Mouse (Mus musculus) liver, embryonic 15.5 days (tissue): ENCODE results near the gene Sall4. TPM values are rescaled to one million over a fixed set of nuclear protein-coding genes. Genes with fewer than 3 reads are reported as not detected.

Experiments used
- ATAC-seq: fragments of 200-750 bp; cut with Nextera tagmentation; 2 replicates; pipeline ENCODE4 v1.8.0; 2017; ENCODE audit warnings: moderate number of reproducible peaks, mild to moderate bottlenecking, moderate library complexity; ENCODE audit not compliant: insufficient read depth
- H3K27ac ChIP-seq: fragments of 300-500 bp; sonication (generic); replicated peaks from 2 replicates; pipeline ENCODE4 v1.5.1; 2015; ENCODE audit warnings: mild to moderate bottlenecking, inconsistent platforms
- H3K27me3 ChIP-seq: fragments of 300-500 bp; sonication (generic); 2 replicates; pipeline ENCODE4 v1.6.1; 2015; ENCODE audit warnings: mild to moderate bottlenecking, inconsistent platforms
- H3K36me3 ChIP-seq: fragments of 300-500 bp; sonication (generic); replicated peaks from 2 replicates; pipeline ENCODE4 v1.6.1; 2015; ENCODE audit warnings: moderate library complexity, mild to moderate bottlenecking, inconsistent platforms
- H3K4me1 ChIP-seq: fragments of 300-500 bp; sonication (generic); replicated peaks from 2 replicates; pipeline ENCODE4 v1.6.1; 2015; ENCODE audit warnings: inconsistent platforms
- H3K4me2 ChIP-seq: fragments of 300-500 bp; sonication (generic); 2 replicates; pipeline ENCODE4 v1.6.1; 2015; ENCODE audit warnings: moderate library complexity, mild to moderate bottlenecking, inconsistent platforms
- H3K4me3 ChIP-seq: fragments of 300-500 bp; sonication (generic); replicated peaks from 2 replicates; pipeline ENCODE4 v1.5.1; 2015; ENCODE audit warnings: mild to moderate bottlenecking, inconsistent platforms
- H3K9ac ChIP-seq: fragments of 300-500 bp; sonication (generic); 2 replicates; pipeline ENCODE4 v1.6.1; 2015; ENCODE audit warnings: moderate library complexity, mild to moderate bottlenecking, inconsistent platforms
- H3K9me3 ChIP-seq: fragments of 300-500 bp; sonication (generic); replicated peaks from 2 replicates; pipeline ENCODE4 v1.6.1; 2016; ENCODE audit warnings: inconsistent platforms
- WGBS: fragments of 180-500 bp; shearing (Covaris S2); methylation state at CpG from one replicate; pipeline ENCODE4 v1.1.7; 2015; ENCODE audit warnings: mixed read lengths; ENCODE audit not compliant: insufficient replicate concordance; 5-methylcytosine and 5-hydroxymethylcytosine counted together
- polyA plus RNA-seq: library from polyadenylated mRNA; unstranded; fragments of >200 nt; fragmentation: Nextera tagmentation; extraction: Ambion mirVana; gene quantifications from 2 replicates; pipeline ENCODE4 v1.2.1, GENCODE M21; 2015

The Sall4 gene
- polyA plus RNA-seq = 3.6 and 3.9 TPM in 2 replicates

DNA sequence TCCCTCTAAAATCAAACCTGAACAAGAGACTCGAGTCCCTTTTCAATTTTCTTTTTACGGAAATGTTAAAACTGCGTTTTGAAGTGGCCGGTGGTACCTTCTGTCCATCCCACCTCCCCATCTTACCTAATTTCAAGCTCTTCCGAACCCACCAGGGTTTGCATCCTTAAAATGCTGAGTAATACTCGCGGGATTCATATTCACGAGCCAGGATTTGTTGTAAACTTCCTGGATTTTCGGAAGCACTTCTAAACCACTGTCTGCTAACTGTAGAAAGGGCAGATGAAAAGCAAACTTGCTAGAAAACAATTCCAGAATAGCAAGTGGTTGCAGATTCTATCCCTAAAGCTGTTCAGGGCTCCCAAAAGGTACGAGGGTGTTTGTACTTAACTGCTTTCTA lies at the start of gene Sall4:
Gene Sall4, minus strand, starts transcription at position 362 of the 400 bp plus-strand sequence.
- Histone ChIP-seq H3K9me3 (no peaks in the 10 kb centered on the region), H3K4me1 (peaks cover 5% of the 10 kb centered on the region; the same call in 1 of the 2 replicates), H3K9ac (peak within 1 kb of the TSS; percentile 27; the same call in 1 of the 2 replicates), H3K36me3 (no peaks in the 10 kb centered on the region), H3K27me3 (peaks cover 79% of the 10 kb centered on the region), H3K27ac (peak within 1 kb of the TSS; percentile 74), H3K4me2 (peak within 1 kb of the TSS; percentile 45), H3K4me3 (peak within 1 kb of the TSS; percentile 50)
- no peak for ATAC-seq
- 7% methylated on average over 10 of the region's 10 CpGs for WGBS

DNA sequence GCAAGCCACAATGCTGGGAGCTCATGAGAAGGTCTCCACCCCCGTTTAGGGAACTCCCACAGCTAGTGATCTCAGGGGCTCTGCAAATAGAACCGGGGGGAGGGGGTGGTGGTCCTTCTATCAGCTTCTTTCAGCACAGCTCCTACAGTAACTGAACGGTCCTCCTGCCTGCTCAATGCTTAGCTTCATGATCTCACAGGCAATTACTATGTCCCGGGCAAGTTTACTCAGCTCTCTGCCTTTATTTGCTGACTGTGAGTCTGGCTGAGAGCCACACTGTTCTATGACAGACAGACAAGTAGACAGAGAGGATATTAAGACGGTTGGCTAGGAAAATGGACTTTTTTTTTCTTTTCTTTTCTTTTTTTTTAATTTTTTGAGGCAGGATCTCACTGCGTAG lies 45.5 kb upstream of the Sall4 start:
- Histone ChIP-seq H3K4me3 (no peak overlapping the region), H3K27me3 (peaks cover 7% of the 10 kb centered on the region; the same call in 1 of the 2 replicates), H3K4me2 (no peak overlapping the region), H3K36me3 (no peaks in the 10 kb centered on the region), H3K27ac (no peak overlapping the region), H3K9ac (no peak overlapping the region), H3K4me1 (peaks cover 5% of the 10 kb centered on the region), H3K9me3 (no peaks in the 10 kb centered on the region)
- no peak for ATAC-seq
- WGBS = 36% methylated on average over 6 of the region's 6 CpGs

GRCm38 (mm10) chr2:168809895-168810294 lies 42.2 kb upstream of the Sall4 start:
- Histone ChIP-seq H3K9ac (no peak overlapping the region), H3K36me3 (no peaks in the 10 kb centered on the region), H3K4me2 (no peak overlapping the region), H3K9me3 (no peaks in the 10 kb centered on the region), H3K27ac (no peak overlapping the region), H3K27me3 (peaks cover 16% of the 10 kb centered on the region; the same call in 1 of the 2 replicates), H3K4me1 (peaks cover 5% of the 10 kb centered on the region), H3K4me3 (no peak overlapping the region)
- 24% methylated on average over 14 of the region's 14 CpGs for WGBS
- no peak for ATAC-seq

DNA sequence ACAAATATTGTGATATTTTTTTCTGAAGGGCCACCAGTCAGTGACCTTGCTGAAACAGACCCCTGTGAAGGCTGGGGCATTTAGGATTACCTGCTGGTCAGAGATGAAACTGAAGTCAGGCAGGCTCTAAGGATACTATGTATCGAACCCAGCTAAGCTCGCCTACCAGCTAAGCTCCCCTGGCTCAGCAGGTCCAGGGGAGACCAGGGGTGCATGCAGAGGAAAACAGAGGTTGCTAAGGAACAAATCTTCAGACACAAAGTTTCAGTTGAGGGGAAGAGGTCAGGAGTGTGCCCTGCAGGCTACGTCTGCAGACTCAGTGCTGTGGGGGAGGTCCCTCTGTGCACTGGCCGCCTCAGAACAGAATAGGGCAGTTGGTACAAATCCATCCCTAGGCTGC lies 39.9 kb upstream of the Sall4 start:
- Histone ChIP-seq H3K9me3 (no peaks in the 10 kb centered on the region), H3K4me3 (no peak overlapping the region), H3K27ac (no peak overlapping the region), H3K9ac (no peak overlapping the region), H3K36me3 (no peaks in the 10 kb centered on the region), H3K27me3 (peaks cover 16% of the 10 kb centered on the region; the same call in 1 of the 2 replicates), H3K4me1 (peaks cover under 1% of the 10 kb centered on the region; the same call in 1 of the 2 replicates), H3K4me2 (no peak overlapping the region)
- no peak for ATAC-seq
- WGBS = 59% methylated on average over 4 of the region's 4 CpGs

- Histone ChIP-seq H3K27me3 (peaks cover 9% of the 10 kb centered on the region; the same call in 1 of the 2 replicates), H3K4me2 (no peak overlapping the region), H3K4me1 (no peaks in the 10 kb centered on the region), H3K27ac (no peak overlapping the region), H3K9ac (no peak overlapping the region), H3K4me3 (no peak overlapping the region), H3K9me3 (no peaks in the 10 kb centered on the region), H3K36me3 (no peaks in the 10 kb centered on the region)
- no peak for ATAC-seq
- 63% methylated on average over 4 of the region's 4 CpGs for WGBS
These were observed 36.1 kb upstream of the Sall4 start for GRCm38 (mm10) chr2:168803849-168804248.

GRCm38 (mm10) chr2:168799326-168799725 lies 31.6 kb upstream of the Sall4 start:
- ATAC-seq = no peak
- Histone ChIP-seq H3K27me3 (no peaks in the 10 kb centered on the region), H3K4me3 (no peak overlapping the region), H3K27ac (no peak overlapping the region), H3K9ac (no peak overlapping the region), H3K36me3 (no peaks in the 10 kb centered on the region), H3K4me1 (no peaks in the 10 kb centered on the region), H3K9me3 (no peaks in the 10 kb centered on the region), H3K4me2 (no peak overlapping the region)
- WGBS = 63% methylated on average over 12 of the region's 12 CpGs

DNA sequence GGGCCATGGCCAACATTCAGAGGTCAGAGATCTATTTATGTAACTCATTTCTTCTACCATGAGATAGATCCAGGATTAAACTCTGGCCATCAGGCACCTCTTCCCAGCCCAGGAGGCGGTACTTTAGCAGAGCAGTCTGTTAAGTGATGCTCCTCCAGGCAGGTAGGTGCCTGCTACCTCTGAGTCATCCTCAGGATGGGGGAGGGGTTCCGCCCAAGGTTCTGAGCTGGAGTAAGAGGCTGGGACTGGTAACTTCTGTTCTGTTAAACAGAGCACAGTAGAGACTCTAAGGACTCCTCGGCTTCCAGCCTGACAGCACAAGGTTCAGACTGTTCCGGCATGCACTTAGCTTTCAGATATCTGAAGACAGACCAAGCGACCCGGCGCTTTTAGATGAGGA lies 31.2 kb upstream of the Sall4 start:
- Histone ChIP-seq H3K9ac (no peak overlapping the region), H3K4me1 (no peaks in the 10 kb centered on the region), H3K36me3 (no peaks in the 10 kb centered on the region), H3K27me3 (no peaks in the 10 kb centered on the region), H3K4me2 (no peak overlapping the region), H3K27ac (no peak overlapping the region), H3K4me3 (no peak overlapping the region), H3K9me3 (no peaks in the 10 kb centered on the region)
- 62% methylated on average over 7 of the region's 7 CpGs for WGBS
- ATAC-seq = no peak

- H3K36me3 ChIP-seq = no peaks in the 10 kb centered on the region
- H3K9ac ChIP-seq = no peak overlapping the region
- WGBS = 62% methylated on average over 4 of the region's 4 CpGs
- no peaks in the 10 kb centered on the region for H3K27me3 ChIP-seq
- no peak overlapping the region for H3K4me3 ChIP-seq
- ATAC-seq = no peak
- H3K27ac ChIP-seq = no peak overlapping the region
- no peaks in the 10 kb centered on the region for H3K9me3 ChIP-seq
- H3K4me2 ChIP-seq = no peak overlapping the region
- H3K4me1 ChIP-seq = no peaks in the 10 kb centered on the region
These were observed 23.5 kb upstream of the Sall4 start for GRCm38 (mm10) chr2:168791115-168791802.

- Histone ChIP-seq H3K36me3 (no peaks in the 10 kb centered on the region), H3K4me2 (no peak overlapping the region), H3K27me3 (no peaks in the 10 kb centered on the region), H3K4me3 (no peak overlapping the region), H3K9ac (no peak overlapping the region), H3K9me3 (no peaks in the 10 kb centered on the region), H3K4me1 (no peaks in the 10 kb centered on the region), H3K27ac (no peak overlapping the region)
- WGBS = 75% methylated on average over 9 of the region's 9 CpGs
- no peak for ATAC-seq
These were observed 18.4 kb upstream of the Sall4 start for GRCm38 (mm10) chr2:168786174-168786573.

GRCm38 (mm10) chr2:168780596-168780995 lies 12.9 kb upstream of the Sall4 start:
- H3K27ac ChIP-seq = 0 out of 2 replicates have a peak overlapping the region, but pooled peaks have one; percentile 6
- ATAC-seq = no peak
- 57% methylated on average over 9 of the region's 9 CpGs for WGBS

GRCm38 (mm10) chr2:168780024-168780423 lies 12.3 kb upstream of the Sall4 start:
- Histone ChIP-seq H3K4me2 (no peak overlapping the region), H3K4me1 (peaks cover 4% of the 10 kb centered on the region; the same call in 1 of the 2 replicates), H3K27ac (peak overlapping the region; percentile 45; the same call in 1 of the 2 replicates), H3K9me3 (no peaks in the 10 kb centered on the region), H3K36me3 (no peaks in the 10 kb centered on the region), H3K4me3 (no peak overlapping the region), H3K27me3 (no peaks in the 10 kb centered on the region), H3K9ac (no peak overlapping the region)
- ATAC-seq = no peak; the same call in 1 of the 2 replicates
- WGBS = 29% methylated on average over 9 of the region's 9 CpGs

More at GRCm38 (mm10) chr2:168780596-168780995, 12.9 kb upstream of the Sall4 start:
- Histone ChIP-seq H3K27me3 (no peaks in the 10 kb centered on the region), H3K9ac (no peak overlapping the region), H3K4me2 (no peak overlapping the region), H3K36me3 (no peaks in the 10 kb centered on the region), H3K4me1 (peaks cover 4% of the 10 kb centered on the region; the same call in 1 of the 2 replicates), H3K4me3 (no peak overlapping the region), H3K9me3 (no peaks in the 10 kb centered on the region)
